Mouse (Mus musculus) thymus, postnatal 25 days (tissue): ENCODE measurements at regions not wholly inside any gene's neighbourhood (a gene's known extent, or its start where the extent isn't known, plus 50 kb on each side); places are given as distances from the start of the nearest gene placed in this dataset.
"Not testable (repeated sequence)": the region's sequence is repeated elsewhere in the genome, so short reads cannot be mapped to it uniquely, and the experiment has no call there.

ENCODE experiments used
- DNase-seq: peaks from one replicate; pipeline ENCODE4 v3.0.0; 2022

GRCm38 (mm10) chr17:14144082-14144481 is 60.0 kb downstream of the Dact2 start:
- DNase-seq: no peak

- no peak for DNase-seq
Observed at GRCm38 (mm10) chr17:14141669-14142068, 62.4 kb downstream of the Dact2 start.

- DNase-seq: no peak
Observed at GRCm38 (mm10) chr17:14140266-14140665, 63.8 kb downstream of the Dact2 start.

- DNase-seq: no peak
Observed at GRCm38 (mm10) chr17:14138941-14139340, 65.2 kb downstream of the Dact2 start.

GRCm38 (mm10) chr17:14136702-14137315 is 67.3 kb downstream of the Dact2 start:
- peak; percentile 49 for DNase-seq

- DNase-seq: no peak
Observed at GRCm38 (mm10) chr17:14134604-14135003, 69.5 kb downstream of the Dact2 start.

GRCm38 (mm10) chr17:14133986-14134385 is 70.1 kb downstream of the Dact2 start:
- no peak for DNase-seq

- not testable (repeated sequence) for DNase-seq
Observed at GRCm38 (mm10) chr17:14127031-14127430, 67.7 kb upstream of the Gm7358 start.

GRCm38 (mm10) chr17:14118863-14119262 is 59.5 kb upstream of the Gm7358 start:
- no peak for DNase-seq

GRCm38 (mm10) chr17:14116223-14116622 is 56.9 kb upstream of the Gm7358 start:
- no peak for DNase-seq

GRCm38 (mm10) chr17:14114856-14115255 is 55.5 kb upstream of the Gm7358 start:
- no peak for DNase-seq

GRCm38 (mm10) chr17:14111692-14112091 is 52.4 kb upstream of the Gm7358 start:
- DNase-seq: not testable (repeated sequence)
